Mouse (Mus musculus) gastrocnemius, postnatal 25 days (tissue): ENCODE results near the gene Tbc1d17. TPM values are rescaled to one million over a fixed set of nuclear protein-coding genes. Genes with fewer than 3 reads are reported as not detected.
"Not testable (repeated sequence)": the region's sequence is repeated elsewhere in the genome, so short reads cannot be mapped to it uniquely, and the experiment has no call there.

Source experiments
- DNase-seq: peaks from one replicate; pipeline ENCODE4 v3.0.0; 2022
- long read RNA-seq, 2 experiments: library from polyadenylated mRNA; stranded (forward); transcript quantifications; one replicate each; pipeline ENCODE4 v2.0.0; 2021
- total RNA-seq, 2 experiments: library from RNA; stranded (reverse); gene quantifications; 1 replicate in 1 of 2; 2 replicates in 1 of 2; pipeline ENCODE4 v1.2.3; 2021

The Tbc1d17 gene
- total RNA-seq: 10 to 100 TPM; 38.6 to 41.2 TPM
- long read RNA-seq, experiment 1, full-length matches to known transcripts: 23 of 33 reads
- long read RNA-seq, experiment 1, partial matches to known transcripts: 7 of 33 reads
- long read RNA-seq, experiment 1, other reads (novel, unspliced or antisense): 3 of 33 reads
- long read RNA-seq, experiment 2, full-length matches to known transcripts: 60 of 69 reads
- long read RNA-seq, experiment 2, partial matches to known transcripts: 1 of 69 reads
- long read RNA-seq, experiment 2, other reads (novel, unspliced or antisense): 8 of 69 reads

GRCm38 (mm10) chr7:44848561-44849415 lies at the start of gene Tbc1d17, which contains the start of gene Akt1s1:
Gene Tbc1d17, minus strand, starts transcription at chr7:44849079.
Gene Akt1s1, plus strand, starts transcription at chr7:44848991.
- peak; percentile 100 for DNase-seq

- no peak for DNase-seq
These were observed 49.7 kb upstream of the Tbc1d17 start for GRCm38 (mm10) chr7:44898607-44899006.

- no peak for DNase-seq
These were observed 47.6 kb upstream of the Tbc1d17 start for GRCm38 (mm10) chr7:44896499-44896898.

GRCm38 (mm10) chr7:44895593-44896434 lies 46.9 kb upstream of the Tbc1d17 start, which contains the start of gene Fuz:
Gene Fuz, plus strand, starts transcription at chr7:44896079.
- DNase-seq: peak; percentile 88

- DNase-seq: no peak
These were observed 46.3 kb upstream of the Tbc1d17 start for GRCm38 (mm10) chr7:44895206-44895592.

GRCm38 (mm10) chr7:44894175-44894574 lies 45.3 kb upstream of the Tbc1d17 start:
- no peak for DNase-seq

GRCm38 (mm10) chr7:44893197-44893596 lies 44.3 kb upstream of the Tbc1d17 start:
- DNase-seq: no peak

GRCm38 (mm10) chr7:44892276-44892921 lies 43.5 kb upstream of the Tbc1d17 start, which contains the start of gene Med25:
Gene Med25, minus strand, starts transcription at chr7:44892712.
- peak; percentile 87 for DNase-seq

- no peak for DNase-seq
These were observed 42.7 kb upstream of the Tbc1d17 start for GRCm38 (mm10) chr7:44891611-44892010.

GRCm38 (mm10) chr7:44890737-44891136 lies 41.9 kb upstream of the Tbc1d17 start:
- no peak for DNase-seq

GRCm38 (mm10) chr7:44890180-44890579 lies 41.3 kb upstream of the Tbc1d17 start:
- DNase-seq: no peak

GRCm38 (mm10) chr7:44888256-44889105 lies 39.6 kb upstream of the Tbc1d17 start:
- DNase-seq: no peak

GRCm38 (mm10) chr7:44886964-44887363 lies 38.1 kb upstream of the Tbc1d17 start:
- DNase-seq: no peak

GRCm38 (mm10) chr7:44884637-44885036 lies 35.8 kb upstream of the Tbc1d17 start:
- no peak for DNase-seq

GRCm38 (mm10) chr7:44883036-44883435 lies 34.2 kb upstream of the Tbc1d17 start:
- DNase-seq: no peak

GRCm38 (mm10) chr7:44877833-44878232 lies 29.0 kb upstream of the Tbc1d17 start:
- DNase-seq: no peak

- DNase-seq: not testable (repeated sequence)
These were observed 22.9 kb upstream of the Tbc1d17 start for GRCm38 (mm10) chr7:44871774-44872173.

- no peak for DNase-seq
These were observed 22.3 kb upstream of the Tbc1d17 start for GRCm38 (mm10) chr7:44871181-44871580.

- no peak for DNase-seq
These were observed 21.7 kb upstream of the Tbc1d17 start for GRCm38 (mm10) chr7:44870614-44871013.

- peak; percentile 94 for DNase-seq
These were observed 21.0 kb upstream of the Tbc1d17 start, which contains the start of gene Ptov1 for GRCm38 (mm10) chr7:44869697-44870528. Gene Ptov1, minus strand, starts transcription at chr7:44869788.
